Mouse (Mus musculus) cerebellum, adult 9-11 months (tissue): ENCODE measurements at regions not wholly inside any gene's neighbourhood (a gene's known extent, or its start where the extent isn't known, plus 50 kb on each side); places are given as distances from the start of the nearest gene placed in this dataset.
"Not testable (repeated sequence)": the region's sequence is repeated elsewhere in the genome, so short reads cannot be mapped to it uniquely, and the experiment has no call there.

Experiments
- DNase-seq: peaks from one replicate; pipeline ENCODE4 v3.0.0; 2022

DNA sequence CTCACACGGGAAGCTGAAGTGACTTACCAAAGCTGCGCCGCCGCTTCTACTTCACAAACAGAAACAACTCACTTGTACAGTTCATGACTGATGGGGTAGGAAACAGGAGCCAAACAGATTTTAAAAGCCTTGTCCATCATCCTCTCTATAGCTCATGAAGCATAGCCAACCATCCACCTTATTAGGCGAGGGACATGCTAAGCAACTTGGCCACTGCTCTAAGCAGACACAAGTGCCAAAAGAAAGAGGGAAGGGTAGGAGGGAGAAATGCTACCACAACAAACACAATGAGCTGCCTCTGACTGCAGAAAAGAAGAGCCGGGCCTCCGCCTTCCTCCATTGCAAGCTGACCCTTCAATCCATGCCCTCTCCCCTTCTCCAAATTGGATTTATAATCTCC, 179.9 kb downstream of the Dhx15 start:
- no peak for DNase-seq

DNA sequence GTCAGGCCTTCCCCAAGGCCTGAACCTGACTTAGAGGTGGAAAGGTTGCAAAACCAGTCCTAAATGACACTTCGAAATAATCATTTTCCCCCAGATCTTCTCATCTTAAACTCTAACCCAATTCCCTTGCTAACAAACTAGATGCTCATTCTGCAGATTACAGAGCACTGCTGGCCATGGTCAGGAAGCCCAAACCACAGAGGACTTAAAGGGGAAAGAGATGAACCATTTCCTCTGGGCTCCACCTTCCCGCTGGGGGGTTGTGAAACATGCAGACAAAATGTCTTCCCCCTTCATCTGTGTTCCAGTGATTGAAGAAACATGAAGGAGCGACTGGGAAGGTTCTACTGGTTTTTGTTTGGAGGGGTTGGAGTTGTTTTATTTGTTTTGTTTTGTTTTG, 181.4 kb downstream of the Dhx15 start:
- DNase-seq, result no peak

DNA sequence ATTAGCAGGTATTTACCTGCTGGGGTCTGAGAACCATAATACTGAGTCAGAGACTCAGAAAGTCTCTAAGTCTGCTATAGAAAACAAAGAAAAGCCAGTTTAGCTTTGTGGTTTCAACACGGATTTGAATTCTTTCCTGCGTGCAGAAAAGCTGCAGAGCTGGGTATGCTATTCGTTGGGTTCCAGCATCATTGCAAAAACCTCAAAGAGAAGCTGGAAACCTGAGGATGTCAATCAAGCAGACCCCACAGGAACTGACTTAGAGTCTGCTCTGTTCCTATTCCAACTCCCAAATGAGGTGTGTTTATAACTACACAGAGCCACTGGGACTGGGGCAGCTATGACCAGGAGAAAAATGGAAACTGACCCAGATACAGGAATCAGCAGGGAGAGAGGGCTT, 183.5 kb downstream of the Dhx15 start:
- DNase-seq, result no peak

DNA sequence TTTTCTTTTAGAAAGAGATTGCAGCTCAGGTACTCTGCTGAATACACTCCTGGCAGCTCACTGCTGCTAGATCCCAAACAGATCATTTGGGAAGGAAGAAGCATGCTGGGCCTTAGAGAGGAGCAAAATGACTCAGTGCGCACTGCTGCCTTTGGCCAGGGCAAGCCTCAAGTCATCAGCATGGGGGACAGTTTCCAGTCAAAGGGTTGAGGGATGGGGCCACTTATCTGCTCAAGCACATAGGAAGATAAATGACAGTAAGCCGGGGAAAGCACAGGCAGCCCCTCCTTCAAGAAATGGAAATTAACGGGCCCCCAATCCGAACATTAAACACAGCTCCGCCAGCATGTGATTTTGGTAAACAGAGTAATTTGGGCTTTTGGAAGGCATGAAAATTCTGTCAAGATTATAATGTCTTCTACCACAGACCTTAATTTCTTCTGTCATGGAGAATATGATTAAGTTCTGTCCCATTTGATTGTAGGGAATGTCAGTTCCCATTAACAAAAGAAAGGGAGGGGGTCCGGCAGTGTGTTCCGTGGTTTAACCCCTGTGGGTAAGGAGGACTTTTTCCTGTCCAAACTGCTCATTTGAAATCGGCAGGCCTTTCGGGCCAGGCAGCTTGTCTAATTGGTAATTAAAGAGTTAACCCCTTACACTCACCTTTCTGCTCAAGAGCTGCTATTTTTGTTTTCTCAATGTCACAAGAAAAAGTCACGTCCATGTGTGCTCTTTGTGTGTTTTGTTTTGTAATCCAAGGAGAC, 199.3 kb downstream of the Dhx15 start:
- DNase-seq, result no peak

DNA sequence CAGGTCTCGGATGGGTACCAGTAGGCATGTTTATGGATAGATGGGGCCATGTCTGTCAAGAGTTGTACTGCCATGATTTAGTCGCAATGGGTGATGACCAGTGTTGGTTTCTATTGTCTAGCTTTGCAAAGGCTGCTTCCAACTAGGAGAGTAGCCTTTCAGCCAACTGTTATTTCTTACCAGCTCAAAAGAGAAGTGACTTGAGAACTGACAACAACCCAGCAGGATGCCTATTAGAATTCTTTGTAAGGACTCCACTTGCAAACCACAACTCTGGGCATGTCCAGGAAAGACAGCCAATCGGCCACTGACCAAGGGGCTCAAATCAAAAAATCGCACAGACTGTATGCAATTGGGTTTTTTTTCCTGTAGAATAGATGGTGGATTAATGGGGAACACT, 200.9 kb downstream of the Dhx15 start:
- DNase-seq, result no peak

DNA sequence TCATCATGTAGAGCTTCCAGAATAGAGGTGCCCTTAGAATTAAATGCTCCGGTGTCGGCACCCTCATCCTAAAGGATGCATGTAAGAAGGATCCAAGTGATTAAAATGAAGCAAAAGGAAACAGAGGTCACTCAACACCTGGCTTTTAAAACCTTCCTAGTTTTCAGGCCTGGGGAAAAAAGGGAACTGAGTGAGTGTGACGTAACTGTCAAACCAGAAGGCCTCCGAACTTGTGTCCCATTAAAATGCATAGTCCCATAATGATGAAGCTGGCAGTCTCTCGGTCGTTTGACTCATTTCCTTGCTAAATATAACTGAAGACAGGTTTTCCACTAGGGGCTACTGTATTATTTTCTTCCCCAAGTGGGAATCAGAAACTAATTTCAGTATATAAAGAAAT, 201.4 kb downstream of the Dhx15 start:
- DNase-seq, result no peak

DNA sequence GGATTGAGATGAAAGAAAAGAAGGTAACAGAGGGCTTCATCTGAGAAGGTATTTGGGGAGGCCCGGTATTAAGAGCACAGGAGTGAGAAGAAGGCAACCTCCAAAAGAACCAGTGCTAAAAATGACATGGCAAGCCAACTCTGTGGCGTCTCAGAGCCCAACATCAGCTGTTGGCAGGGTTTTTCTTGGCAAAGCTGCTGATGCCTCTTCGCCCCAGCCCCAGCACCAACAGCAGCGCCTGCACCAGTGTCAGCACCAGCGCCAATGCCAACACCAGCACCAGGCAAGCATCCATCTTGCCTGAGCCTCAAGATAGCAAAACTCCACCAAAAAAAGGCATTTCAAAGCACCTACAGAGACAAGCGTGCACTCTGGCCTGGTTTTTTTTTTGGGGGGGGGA, 205.3 kb downstream of the Dhx15 start:
- DNase-seq, result no peak

DNA sequence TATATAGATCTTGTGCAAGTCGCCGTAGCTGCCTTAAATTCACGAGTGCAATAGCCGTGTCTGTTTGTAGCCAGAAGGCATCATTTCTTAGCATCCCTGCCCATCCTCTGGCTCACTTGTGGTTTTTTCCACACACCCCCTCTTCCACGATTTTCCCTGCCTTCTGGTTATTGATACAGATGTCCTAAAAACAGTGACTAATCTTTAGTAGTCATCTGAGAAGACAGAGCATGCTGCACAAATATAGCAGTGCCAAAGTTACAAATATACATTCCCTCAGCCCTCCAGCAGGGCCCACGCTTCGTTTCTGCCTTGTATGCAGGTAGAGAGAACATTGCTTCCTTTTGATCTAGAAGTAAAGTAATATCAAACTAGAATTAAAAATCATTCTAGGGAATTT, 207.5 kb downstream of the Dhx15 start:
- no peak for DNase-seq

DNA sequence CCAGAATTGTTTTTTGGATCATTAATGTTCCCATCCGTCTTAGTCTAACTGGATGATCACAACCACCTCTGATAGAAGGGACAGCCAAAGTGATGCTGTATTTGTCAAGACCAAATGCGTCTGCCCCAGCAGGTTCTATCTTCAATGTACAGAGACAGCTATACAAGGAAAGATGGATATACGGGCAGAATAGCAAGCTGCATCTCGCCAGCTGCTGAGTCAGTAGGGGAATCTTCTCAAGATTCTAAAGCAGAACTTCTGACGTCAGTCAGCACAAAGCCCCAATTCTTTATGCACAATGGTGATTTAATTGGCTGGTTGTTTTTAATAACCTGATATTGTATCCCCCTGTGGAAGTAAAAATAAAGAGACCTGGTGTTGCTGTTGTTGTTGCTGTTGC, 209.4 kb downstream of the Dhx15 start:
- DNase-seq, result no peak

DNA sequence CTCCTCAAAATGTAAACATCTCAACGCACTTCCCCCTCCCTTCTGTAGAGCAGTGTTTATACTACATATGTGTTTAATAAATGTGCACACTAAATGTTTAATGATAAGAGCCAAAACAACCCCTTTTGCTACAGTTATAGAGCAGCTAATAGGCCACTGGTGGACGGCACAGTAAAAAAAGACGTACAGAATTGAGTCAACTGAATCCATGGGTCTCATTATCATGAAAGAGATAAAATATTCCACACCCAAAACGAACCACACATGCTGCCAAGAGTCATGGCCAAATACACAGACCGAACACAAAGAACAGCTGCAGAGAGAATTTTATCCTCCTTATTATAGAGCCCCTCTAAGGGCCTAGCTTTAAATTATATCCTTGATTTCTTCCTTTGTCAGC, 237.8 kb downstream of the Dhx15 start:
- no peak for DNase-seq

DNA sequence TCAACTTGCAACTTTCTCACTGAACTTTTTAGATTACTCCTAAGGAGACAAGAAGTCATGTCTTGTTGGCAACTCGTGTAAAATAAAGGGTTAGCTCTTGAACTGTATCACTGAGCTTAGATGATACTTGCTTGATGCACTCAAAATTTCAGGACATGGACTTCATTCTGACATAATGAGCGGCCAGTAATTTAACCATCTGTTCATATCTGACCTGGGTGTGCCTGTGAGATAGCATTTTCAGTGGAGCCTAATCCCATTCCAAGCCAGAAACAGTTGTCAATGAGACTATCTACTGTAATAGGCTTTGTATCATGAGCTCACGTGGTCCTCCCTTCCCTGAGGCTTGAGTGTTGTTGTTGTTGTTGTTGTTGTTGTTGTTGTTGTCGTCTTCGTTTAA, 240.3 kb downstream of the Dhx15 start:
- no peak for DNase-seq

DNA sequence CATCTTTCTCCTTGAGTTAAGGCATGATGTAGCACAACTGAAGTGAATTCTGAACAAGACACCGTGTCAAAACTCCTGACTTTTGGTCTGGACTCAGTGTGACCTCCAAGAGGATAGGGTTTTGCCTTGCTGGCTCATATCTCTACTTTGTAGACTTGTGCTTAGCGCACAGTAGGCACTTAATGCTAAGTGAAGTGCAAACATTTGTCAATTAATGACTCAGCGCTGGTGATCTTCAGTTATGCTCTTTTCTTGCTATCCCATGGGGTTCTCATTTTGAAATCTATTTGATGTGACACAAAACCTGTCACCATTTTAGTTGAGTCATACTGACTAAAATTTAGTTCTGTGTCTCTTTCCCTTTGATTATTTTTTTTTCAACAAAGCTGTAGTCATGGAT, 244.3 kb downstream of the Dhx15 start:
- DNase-seq, result no peak

DNA sequence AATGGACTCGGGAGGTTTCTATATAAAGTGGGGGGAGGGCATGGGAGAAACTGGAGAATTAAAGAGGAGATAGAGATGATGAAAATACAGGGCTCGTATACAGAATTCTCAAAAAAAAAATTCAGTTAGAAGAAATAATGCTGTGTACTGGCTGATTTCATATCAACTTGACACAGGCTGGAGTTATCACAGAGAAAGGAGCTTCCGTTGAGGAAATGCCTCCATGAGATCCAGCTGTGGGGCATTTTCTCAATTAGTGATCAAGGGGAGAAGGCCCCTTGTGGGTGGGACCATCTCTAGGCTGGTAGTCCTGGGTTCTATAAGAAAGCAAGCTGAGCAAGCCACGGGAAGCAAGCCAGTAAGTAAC, 248.4 kb downstream of the Dhx15 start:
- not testable (repeated sequence) for DNase-seq

DNA sequence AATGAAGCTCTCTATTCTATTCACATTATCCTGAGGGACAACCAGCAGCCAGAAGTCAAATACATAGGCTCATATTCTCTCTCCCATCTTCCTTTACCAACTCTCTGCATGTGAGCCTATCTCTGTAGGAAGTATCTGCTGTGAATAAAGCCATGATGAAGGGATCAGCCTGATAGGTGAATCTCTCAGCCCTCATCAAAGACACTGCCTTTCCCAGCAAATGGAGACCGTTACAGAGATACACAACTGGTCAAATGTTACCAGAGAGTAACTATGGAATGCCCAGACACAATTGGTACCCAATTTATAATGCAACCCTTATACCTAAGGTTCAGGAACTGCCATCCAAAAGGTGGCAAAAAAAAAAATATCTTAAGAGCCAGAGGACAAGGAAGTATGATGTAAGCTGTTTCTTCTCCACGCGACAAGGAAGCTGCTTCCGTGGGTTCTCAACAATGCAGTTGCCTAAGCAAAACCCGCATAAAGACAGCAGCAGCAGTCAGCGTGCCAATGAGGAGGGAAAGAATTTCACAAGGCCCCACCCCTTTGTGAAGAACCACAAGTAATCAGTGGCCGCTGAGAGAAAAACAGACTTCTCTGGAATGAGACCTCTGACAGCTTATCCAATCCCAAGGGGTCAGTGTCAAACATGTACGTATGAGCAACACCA, 248.9 kb downstream of the Dhx15 start:
- DNase-seq, result no peak

DNA sequence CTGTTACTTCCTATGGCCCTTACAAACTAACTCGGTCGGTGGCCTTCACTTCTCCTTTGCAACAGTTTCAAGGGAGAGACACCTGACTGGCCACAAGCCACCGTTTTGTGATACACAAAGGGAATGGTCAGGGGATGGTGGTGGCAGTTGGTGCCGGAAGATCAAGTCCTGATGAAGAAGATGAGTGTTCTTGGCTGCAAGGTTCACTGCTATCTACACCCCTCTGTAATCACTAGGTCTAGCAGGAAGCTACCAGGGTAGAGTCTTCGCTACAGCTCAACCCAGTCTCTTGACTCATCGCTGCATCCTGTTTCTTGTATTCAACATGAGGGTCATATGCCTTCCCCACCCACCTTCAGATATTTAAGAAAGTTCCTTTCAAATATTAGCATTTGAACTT, 251.5 kb downstream of the Dhx15 start:
- no peak for DNase-seq

DNA sequence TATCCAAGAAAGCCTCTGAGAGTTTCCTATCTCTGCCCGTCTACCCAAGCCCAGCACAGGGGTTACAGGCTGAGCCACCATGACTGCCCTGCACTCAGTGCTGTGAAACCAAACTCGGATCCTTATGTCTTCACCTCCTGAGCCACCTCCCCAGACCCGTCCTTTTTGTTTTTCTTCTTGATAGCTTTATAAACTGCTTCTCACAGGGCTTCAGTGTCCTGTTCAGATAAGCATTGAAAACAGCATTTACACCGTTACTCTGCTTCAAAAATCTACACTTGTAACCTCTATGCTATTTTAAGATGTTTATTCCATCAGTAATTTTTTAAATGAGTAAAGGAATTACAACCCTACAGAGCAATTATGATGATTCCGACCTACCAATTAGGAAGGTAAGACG, 253.0 kb downstream of the Dhx15 start:
- DNase-seq, result no peak

DNA sequence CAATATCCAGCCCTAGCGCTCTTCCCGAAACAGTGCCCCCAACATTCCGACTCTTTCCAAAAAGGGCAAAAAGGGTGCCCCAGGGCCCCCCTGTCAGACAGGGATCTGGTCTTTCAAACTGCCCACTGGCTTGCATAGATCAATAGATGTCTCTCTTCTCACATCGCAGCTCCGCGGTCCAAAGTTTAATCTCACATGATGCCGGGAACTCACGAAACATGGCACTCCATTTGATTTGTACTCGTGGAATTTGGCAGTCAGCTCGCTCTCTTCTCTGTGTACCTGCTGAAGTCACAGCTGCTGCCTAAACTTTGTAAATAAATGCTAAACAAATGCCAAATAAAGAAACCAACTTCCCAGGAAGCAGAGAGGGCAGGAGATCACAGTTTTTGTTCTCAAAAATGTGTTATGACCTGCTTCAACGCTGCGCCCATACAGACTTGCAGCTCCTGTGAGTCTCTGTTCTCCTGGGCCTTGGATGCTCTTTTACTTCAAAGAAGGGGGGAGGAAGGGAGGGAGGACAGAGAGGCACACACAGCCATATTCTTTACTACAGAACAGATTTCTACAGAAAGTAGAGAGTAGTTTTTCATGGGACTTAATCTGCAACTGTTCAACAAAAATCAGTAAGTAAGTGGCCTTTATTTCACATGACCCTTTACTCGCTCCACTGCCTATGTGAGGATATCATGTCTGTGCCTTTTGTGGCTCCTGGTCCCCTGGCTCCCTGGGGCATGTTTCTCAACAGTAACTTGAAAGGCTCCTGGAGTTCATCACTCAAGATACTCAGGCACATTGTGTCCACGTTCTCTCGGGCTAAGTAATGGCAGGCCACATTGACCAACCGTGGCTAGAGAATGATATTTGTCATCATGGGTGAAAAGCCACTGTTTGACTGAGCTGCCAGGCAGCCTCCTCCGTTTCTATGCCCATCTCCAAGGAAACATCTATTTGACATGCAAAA, 254.6 kb downstream of the Dhx15 start:
- DNase-seq, result no peak

DNA sequence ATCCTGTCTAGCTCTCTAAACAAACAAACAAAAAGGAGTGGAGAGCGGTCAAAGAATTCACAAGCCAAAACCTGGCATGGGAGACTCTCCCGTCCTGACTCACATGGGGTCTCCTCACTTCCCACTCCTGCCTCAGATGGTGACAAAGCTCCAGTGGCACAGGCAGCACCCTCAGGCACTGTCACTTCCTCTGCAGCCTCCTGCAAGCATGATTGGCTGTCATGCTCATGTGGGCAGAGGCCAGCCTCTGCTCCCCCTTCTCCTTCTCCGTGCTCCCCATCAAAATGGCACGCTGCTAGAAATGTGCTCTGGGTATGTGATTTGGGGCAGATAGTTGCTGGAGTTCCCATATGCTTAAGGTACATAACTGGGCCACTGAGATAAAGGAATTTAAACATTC, 255.4 kb downstream of the Dhx15 start:
- no peak for DNase-seq

DNA sequence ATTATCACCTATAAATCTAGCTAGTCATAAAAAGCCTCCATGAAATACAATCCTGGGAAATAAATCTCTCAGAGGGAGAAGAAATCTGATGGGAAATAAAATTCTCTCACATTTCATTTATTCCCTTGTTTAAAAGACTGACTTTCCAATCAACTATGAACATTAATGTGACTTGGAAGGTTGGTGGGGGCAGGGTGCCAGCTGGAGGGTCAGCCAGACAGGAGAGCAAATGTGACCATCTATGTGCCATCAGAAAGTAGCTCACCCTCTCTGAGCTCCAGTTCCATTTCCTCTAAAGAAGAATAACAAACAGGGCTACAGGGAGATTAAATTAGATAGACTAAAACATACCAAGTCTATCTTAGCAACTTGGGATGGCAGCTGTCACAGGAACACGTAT, 257.0 kb downstream of the Dhx15 start:
- DNase-seq, result no peak

DNA sequence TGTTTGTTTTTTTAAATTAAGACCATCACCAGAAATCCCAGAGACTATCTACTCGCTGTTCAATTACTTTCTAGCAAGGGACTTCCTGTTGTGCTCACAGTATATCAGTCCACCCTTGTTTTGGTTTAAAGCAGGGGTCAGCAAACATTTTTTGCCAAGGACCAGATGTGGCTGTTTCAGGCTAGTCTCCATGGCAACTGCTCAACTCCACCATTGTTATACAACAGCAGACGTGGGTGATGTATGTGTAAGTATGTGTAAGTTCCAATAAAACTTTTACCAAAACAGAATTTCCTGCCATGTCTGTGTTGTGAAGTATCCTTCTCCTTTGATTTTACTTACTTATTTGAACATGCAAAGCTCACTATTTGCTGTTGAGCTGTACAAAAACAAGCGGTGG, 259.9 kb downstream of the Dhx15 start:
- DNase-seq, result no peak

DNA sequence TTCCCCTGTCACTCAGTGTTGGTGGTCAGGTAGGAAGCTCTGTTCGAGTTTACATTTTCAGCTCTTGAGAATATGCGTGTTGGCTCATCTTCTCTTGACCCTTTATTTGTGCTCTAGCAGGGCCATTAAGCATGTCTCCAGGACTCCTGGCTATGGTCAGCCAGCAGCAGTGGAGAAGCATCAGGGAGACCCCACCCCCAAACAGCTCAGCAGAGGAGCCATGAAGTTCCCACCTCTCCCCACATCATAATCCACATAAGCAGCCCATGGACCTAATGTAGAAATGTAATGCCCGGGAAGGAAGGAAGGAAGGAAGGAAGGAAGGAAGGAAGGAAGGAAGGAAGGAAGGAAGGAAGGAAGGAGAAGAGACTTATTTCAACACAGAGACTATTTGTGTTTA, 261.5 kb downstream of the Dhx15 start:
- DNase-seq, result no peak

DNA sequence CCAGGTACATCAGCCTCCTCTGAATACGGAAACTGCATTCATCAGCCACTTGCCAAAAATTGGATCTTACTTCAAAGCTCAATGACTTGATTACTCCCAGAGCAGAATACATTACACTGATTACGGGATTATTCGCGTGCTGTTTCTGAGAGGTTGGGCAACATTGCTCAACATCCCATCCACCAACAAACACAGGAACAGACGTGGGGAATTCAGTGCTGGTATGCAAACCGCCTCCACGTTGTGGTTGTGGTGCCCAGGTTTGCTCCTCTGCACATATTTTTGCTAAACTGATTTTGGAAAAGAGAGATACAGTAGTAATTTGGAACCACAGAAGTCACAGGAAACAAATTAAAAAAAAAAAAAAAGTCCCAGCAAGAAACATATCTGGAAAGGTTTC, 266.9 kb downstream of the Dhx15 start:
- no peak for DNase-seq

DNA sequence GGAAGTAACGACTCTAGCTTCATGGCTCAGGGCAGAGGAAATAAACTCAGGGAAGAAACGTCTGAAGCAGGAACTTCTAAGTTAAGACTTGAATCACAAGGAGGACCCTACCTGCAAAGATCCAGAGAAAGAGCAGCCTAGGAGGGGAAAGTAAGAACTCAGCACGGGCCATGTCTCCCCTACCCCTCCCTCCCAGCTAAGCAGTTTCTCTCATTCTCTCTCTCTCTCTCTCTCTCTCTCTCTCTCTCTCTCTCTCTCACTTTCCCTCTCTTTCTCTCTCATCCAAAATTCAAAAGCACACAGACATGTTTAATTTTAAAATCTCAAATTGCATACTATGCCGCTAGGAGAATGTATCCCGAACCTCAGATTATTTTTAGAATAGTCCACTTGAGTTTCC, 267.3 kb downstream of the Dhx15 start:
- DNase-seq, result no peak

DNA sequence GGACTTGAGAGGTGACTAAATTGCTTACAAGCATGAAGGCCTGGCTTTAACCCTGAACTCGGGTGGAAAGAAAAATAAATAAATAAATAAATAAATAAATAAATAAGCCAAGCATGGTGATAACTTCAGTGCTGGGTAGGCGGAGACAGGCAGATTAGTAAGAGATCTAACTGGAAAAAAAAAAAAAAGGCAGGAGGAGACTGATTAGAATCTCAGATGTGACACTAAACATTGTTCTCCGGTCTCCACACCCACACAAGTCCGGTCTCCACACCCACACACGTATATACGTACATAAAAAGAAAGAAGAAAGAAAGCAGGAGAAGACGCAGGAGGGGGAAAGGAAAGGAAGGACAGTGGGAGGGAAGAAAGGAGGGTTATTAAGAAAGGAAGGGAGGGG, 267.8 kb downstream of the Dhx15 start:
- DNase-seq, result no peak
